Mouse (Mus musculus) intestine, embryonic 16.5 days (tissue): ENCODE results near the gene Lypd1. TPM values are rescaled to one million over a fixed set of nuclear protein-coding genes. Genes with fewer than 3 reads are reported as not detected.

ENCODE experiments used
- ATAC-seq: fragments of 200-750 bp; cut with Nextera tagmentation; 2 replicates; pipeline ENCODE4 v1.8.0; 2017; ENCODE audit warnings: moderate TSS enrichment, moderate library complexity
- H3K27ac ChIP-seq: fragments of 300-500 bp; sonication (generic); 2 replicates; pipeline ENCODE4 v1.5.1; 2014; ENCODE audit warnings: mild to moderate bottlenecking, low read length
- H3K27me3 ChIP-seq: fragments of 300-500 bp; sonication (generic); replicated peaks from 2 replicates; pipeline ENCODE4 v1.6.1; 2014; ENCODE audit warnings: low read length, control low read depth, mixed read lengths; ENCODE audit not compliant: control insufficient read depth, insufficient read depth
- H3K36me3 ChIP-seq: fragments of 300-500 bp; sonication (generic); 2 replicates; pipeline ENCODE4 v1.6.1; 2014; ENCODE audit warnings: low read length, control low read depth; ENCODE audit not compliant: control insufficient read depth, insufficient read depth
- H3K4me1 ChIP-seq: fragments of 300-500 bp; sonication (generic); 2 replicates; pipeline ENCODE4 v1.6.1; 2014; ENCODE audit warnings: low read length, control low read depth, mixed read lengths; ENCODE audit not compliant: control insufficient read depth, insufficient read depth
- H3K4me2 ChIP-seq: fragments of 300-500 bp; sonication (generic); 2 replicates; pipeline ENCODE4 v1.6.1; 2014; ENCODE audit warnings: low read depth, low read length, control low read depth
- H3K4me3 ChIP-seq: fragments of 300-500 bp; sonication (generic); 2 replicates; pipeline ENCODE4 v1.5.1; 2014; ENCODE audit warnings: mild to moderate bottlenecking, low read length
- H3K9ac ChIP-seq: fragments of 300-500 bp; sonication (generic); 2 replicates; pipeline ENCODE4 v1.6.1; 2014; ENCODE audit warnings: low read depth, low read length
- H3K9me3 ChIP-seq: fragments of 300-500 bp; sonication (generic); 2 replicates; pipeline ENCODE4 v1.6.1; 2016; ENCODE audit warnings: low read length, control low read depth; ENCODE audit not compliant: control insufficient read depth
- WGBS: fragments of 180-500 bp; shearing (Covaris S2); extraction: QIAGEN DNeasy Blood & Tissue Kit; methylation state at CpG from one replicate; pipeline ENCODE4 v1.1.7; 2014; 5-methylcytosine and 5-hydroxymethylcytosine counted together
- polyA plus RNA-seq: library from polyadenylated mRNA; unstranded; fragments of >200 nt; fragmentation: Nextera tagmentation; extraction: Ambion mirVana; gene quantifications from 2 replicates; pipeline ENCODE4 v1.2.1, GENCODE M21; 2015

Gene Lypd1
- polyA plus RNA-seq = 1.4 and 2.8 TPM in 2 replicates

- peaks cover 33% of the 10 kb centered on the region for H3K27me3 ChIP-seq
- H3K4me3 ChIP-seq = peak within 1 kb of the TSS; percentile 55
- H3K4me2 ChIP-seq = peak within 1 kb of the TSS; percentile 97
- H3K27ac ChIP-seq = no peak within 1 kb of the TSS
- WGBS = 6% methylated on average over 30 of the region's 30 CpGs
- no peaks in the 10 kb centered on the region for H3K36me3 ChIP-seq
- no peaks in the 10 kb centered on the region for H3K9me3 ChIP-seq
- peaks cover 13% of the 10 kb centered on the region for H3K4me1 ChIP-seq
- H3K9ac ChIP-seq = peak within 1 kb of the TSS; percentile 53
- peak; percentile 4 for ATAC-seq
These were observed at the start of gene Lypd1 for GRCm38 (mm10) chr1:125912601-125913600. Gene Lypd1, minus strand, starts transcription at chr1:125913101.

GRCm38 (mm10) chr1:125951026-125951425, 38.1 kb upstream of the Lypd1 start:
- Histone ChIP-seq H3K4me1 (no peaks in the 10 kb centered on the region), H3K4me3 (no peak overlapping the region), H3K9me3 (no peaks in the 10 kb centered on the region), H3K27me3 (no peaks in the 10 kb centered on the region), H3K9ac (no peak overlapping the region), H3K27ac (no peak overlapping the region), H3K36me3 (no peaks in the 10 kb centered on the region), H3K4me2 (no peak overlapping the region)
- WGBS = 87% methylated on average over 3 of the region's 3 CpGs
- no peak for ATAC-seq

DNA sequence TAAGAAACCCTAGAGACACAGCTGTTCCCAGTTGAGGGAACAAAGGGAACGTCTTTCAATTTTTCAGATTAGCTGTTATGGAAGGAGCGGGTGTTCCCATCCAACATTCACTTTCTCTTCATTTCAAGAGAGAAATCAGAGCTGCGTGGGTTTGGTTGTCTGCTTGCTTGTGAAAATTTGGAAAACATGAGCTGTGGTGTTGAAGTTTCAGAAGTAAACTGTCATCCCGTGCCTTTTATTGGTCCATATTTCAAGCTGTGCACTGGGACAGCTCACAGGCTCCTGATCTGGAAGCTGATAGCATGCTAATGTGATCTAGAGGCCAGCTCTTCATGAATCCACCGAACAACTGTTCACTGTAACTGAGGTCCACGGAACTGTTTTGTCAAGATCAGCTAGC, 36.2 kb upstream of the Lypd1 start:
- 69% methylated on average over 6 of the region's 6 CpGs for WGBS
- Histone ChIP-seq H3K27ac (no peak overlapping the region), H3K4me3 (no peak overlapping the region)

DNA sequence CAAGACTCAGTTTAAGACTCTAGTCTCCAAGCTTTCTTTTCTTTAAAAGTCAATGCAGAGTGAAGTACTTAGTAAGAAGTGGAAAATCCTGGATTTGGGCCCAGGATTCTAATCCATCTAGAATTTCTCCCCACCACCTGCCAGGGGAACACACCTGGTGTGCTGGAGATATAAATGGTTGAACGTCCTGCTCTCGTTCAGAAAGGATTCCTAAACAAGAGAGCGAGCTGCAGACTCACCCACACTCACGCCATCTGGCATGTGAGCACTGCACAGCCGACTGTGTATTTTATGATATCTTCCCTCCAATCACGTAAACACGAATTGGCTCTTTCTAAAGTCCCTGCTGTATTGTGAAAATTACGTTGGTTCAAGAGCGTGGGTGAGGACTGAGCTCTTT, 32.2 kb upstream of the Lypd1 start:
- no peak overlapping the region for H3K4me3 ChIP-seq
- no peaks in the 10 kb centered on the region for H3K9me3 ChIP-seq
- H3K4me2 ChIP-seq = no peak overlapping the region
- 41% methylated on average over 9 of the region's 9 CpGs for WGBS
- no peak overlapping the region for H3K27ac ChIP-seq
- no peak for ATAC-seq
- no peaks in the 10 kb centered on the region for H3K27me3 ChIP-seq
- no peaks in the 10 kb centered on the region for H3K36me3 ChIP-seq
- no peak overlapping the region for H3K9ac ChIP-seq
- no peaks in the 10 kb centered on the region for H3K4me1 ChIP-seq

More for the DNA sequence above, 36.2 kb upstream of the Lypd1 start:
- no peak for ATAC-seq
- Histone ChIP-seq H3K4me1 (no peaks in the 10 kb centered on the region), H3K27me3 (no peaks in the 10 kb centered on the region), H3K36me3 (no peaks in the 10 kb centered on the region), H3K9ac (no peak overlapping the region), H3K9me3 (no peaks in the 10 kb centered on the region), H3K4me2 (no peak overlapping the region)

DNA sequence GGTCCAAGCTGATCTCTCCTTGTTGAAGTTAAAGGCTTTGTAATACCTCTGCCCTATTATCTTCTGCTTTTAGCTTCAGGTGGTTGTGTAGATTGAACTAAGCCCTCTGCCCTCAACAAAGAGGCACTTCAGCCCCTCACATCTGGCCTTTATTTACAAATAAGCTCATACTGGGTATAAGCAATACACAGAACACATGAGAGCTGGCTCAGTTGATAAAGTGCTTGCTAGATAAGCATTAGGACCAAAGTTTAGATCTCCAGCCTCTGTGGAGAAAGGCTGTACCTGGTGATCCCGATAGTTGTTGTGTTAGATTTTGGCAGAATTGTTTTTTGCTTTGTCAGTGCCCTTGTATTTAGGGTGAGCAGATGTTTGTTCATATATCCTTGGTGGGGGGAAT, 30.4 kb upstream of the Lypd1 start:
- no peaks in the 10 kb centered on the region for H3K36me3 ChIP-seq
- H3K4me3 ChIP-seq = no peak overlapping the region
- H3K4me1 ChIP-seq = no peaks in the 10 kb centered on the region
- no peak overlapping the region for H3K9ac ChIP-seq
- H3K9me3 ChIP-seq = no peaks in the 10 kb centered on the region
- no peak for ATAC-seq
- H3K4me2 ChIP-seq = no peak overlapping the region
- no peaks in the 10 kb centered on the region for H3K27me3 ChIP-seq
- WGBS = 59% methylated on average over 1 of the region's 1 CpGs
- H3K27ac ChIP-seq = no peak overlapping the region

DNA sequence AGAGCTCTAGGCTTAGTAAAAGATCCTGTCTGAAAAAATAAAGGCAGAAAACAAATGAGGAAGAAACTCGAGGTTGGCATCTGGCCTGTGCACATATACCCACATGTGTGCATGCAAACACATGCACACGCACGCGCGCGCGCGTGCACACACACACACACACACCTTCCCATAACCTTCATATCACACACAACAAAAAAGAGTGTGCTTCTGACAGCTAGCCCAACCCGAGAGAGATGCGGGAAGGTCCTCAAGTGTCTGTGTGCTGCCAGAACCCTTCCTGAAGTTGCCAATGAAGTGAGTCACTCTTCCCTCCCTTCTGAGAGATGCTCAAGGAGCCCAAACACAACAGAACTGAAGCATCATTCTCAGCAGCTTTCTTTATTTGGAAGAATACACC, 12.6 kb upstream of the Lypd1 start:
- ATAC-seq = no peak
- Histone ChIP-seq H3K36me3 (no peaks in the 10 kb centered on the region), H3K9ac (no peak overlapping the region), H3K4me1 (no peaks in the 10 kb centered on the region), H3K4me3 (no peak overlapping the region), H3K27me3 (no peaks in the 10 kb centered on the region), H3K9me3 (no peaks in the 10 kb centered on the region), H3K27ac (no peak overlapping the region), H3K4me2 (no peak overlapping the region)
- 95% methylated on average over 10 of the region's 10 CpGs for WGBS

DNA sequence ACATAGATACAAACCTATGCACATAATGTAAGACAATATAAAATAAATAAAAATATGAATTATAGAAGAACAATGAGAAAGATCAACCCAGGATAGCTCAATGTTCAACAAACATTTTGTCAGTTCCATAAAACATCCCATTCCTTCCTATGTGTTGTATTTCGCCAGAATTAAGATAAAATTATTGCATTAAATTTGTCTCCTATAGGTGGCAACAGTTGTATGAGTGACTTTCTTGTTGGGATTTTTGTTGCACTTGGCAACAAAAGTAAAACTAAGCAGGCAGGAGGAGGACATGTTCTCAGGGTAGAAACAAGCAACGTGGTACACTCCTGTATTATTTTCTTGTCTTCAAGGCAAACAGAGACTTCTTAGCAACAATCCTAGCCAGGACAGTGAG, 10.2 kb upstream of the Lypd1 start:
- no peak for ATAC-seq
- H3K4me1 ChIP-seq = no peaks in the 10 kb centered on the region
- no peaks in the 10 kb centered on the region for H3K27me3 ChIP-seq
- no peaks in the 10 kb centered on the region for H3K36me3 ChIP-seq
- no peaks in the 10 kb centered on the region for H3K9me3 ChIP-seq
- no peak overlapping the region for H3K27ac ChIP-seq
- H3K4me3 ChIP-seq = no peak overlapping the region
- H3K9ac ChIP-seq = no peak overlapping the region
- no peak overlapping the region for H3K4me2 ChIP-seq
- 63% methylated on average over 2 of the region's 2 CpGs for WGBS

DNA sequence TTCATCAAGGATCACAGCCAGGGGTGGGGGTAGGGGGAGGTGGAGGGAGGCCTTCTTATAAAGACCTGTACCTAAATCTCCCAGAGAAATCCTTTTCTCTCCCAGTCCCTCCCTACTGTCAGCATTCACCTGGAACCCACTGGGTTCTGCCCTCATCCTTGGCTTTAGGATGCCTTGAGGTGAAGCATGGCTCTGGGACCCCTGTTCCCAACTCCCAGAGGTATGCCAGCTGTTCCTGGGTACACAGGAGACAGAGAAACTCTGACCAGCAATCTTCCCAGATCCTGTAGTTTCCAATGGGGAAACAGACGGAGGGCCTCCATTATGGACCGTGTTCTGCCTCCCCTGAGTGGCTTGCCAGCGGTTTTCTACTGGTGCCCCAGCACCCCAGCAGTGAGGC, 7.8 kb upstream of the Lypd1 start:
- Histone ChIP-seq H3K27ac (no peak overlapping the region), H3K36me3 (no peaks in the 10 kb centered on the region), H3K27me3 (0 out of 2 replicates have a peak, but pooled peaks cover under 1% of the 10 kb centered on the region), H3K9me3 (no peaks in the 10 kb centered on the region), H3K4me1 (no peaks in the 10 kb centered on the region), H3K9ac (no peak overlapping the region), H3K4me3 (no peak overlapping the region), H3K4me2 (no peak overlapping the region)
- WGBS = 98% methylated on average over 3 of the region's 3 CpGs
- no peak for ATAC-seq

DNA sequence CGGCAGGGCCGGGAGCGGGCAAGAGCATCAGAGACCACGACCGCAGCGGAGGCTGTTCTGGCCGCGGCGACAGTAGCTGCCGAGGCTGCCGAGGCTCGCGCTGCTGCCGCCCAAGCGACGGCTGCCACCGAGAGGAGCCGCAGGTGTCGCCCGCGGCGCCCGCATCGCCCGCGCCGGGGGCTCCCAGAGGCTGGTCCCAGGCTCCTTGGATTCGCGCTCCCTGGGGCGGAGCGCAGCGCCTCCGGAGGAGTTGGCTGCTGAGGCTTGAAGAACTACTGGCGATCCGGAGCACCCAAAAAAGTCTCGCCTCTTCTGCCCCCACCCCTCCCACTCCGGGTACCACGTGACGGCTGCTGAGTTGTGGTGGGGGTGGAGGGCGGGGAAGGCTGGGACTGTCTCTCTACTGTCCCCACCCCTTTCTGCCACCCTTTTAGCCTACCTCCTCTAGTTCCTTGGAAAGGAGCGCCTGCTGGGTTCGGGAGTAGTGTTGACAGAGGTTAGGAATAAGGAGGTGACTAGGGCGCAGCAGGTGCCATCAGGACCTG, 928 bp downstream of the Lypd1 start:
- ATAC-seq = peak; percentile 74
- Histone ChIP-seq H3K9ac (peak overlapping the region; percentile 53), H3K4me2 (peak overlapping the region; percentile 97), H3K4me1 (peaks cover 13% of the 10 kb centered on the region), H3K27ac (no peak overlapping the region), H3K4me3 (peak overlapping the region; percentile 55), H3K36me3 (no peaks in the 10 kb centered on the region), H3K9me3 (no peaks in the 10 kb centered on the region), H3K27me3 (peaks cover 33% of the 10 kb centered on the region)
- WGBS = under 1% methylated on average over 43 of the region's 43 CpGs
